Mouse (Mus musculus) central nervous system, embryonic 14 days (tissue): ENCODE measurements around the gene Pts. TPM values are rescaled to one million over a fixed set of nuclear protein-coding genes. Genes with fewer than 3 reads are reported as not detected.

Experiments used
- polyA plus RNA-seq: library from polyadenylated mRNA; depleted of rRNA; stranded (reverse); fragments of >200 nt; gene quantifications from 2 replicates; pipeline ENCODE4 v1.2.3, GENCODE M21; 2012; rRNA removed

Pts gene
- polyA plus RNA-seq = 82.2 and 86.4 TPM in 2 replicates

DNA sequence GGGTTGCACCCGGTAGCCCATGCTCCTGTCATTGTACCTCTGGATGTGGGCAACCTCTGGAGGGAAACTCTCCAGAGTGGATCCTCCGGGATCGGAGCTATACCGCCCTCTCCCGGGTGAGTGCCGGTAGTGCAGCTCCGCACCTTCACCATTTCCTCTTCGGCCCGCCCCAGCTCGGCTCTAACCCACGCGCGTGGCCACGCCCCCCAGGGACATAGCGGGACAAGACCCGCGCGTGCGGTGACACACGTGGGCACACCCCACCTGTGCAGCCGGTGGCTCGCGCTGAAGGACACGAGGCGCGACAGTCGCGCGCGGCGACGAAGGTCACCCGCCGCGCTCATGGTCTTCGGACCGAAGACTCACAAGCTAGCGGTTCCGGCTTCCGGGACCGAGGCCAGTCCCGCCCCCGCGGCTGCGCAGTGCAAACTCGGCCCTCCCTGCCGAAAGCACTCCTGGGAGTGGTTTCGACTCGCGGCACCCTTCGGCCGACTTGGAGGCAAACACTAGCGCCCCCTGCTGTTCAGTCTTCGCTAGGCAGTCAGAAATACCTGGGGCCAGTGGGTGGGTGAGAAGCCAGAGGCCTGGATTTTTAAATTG, at the start of gene Pts:
Gene Pts (minus strand): TSS at position 432 of the 600 bp plus-strand sequence.

DNA sequence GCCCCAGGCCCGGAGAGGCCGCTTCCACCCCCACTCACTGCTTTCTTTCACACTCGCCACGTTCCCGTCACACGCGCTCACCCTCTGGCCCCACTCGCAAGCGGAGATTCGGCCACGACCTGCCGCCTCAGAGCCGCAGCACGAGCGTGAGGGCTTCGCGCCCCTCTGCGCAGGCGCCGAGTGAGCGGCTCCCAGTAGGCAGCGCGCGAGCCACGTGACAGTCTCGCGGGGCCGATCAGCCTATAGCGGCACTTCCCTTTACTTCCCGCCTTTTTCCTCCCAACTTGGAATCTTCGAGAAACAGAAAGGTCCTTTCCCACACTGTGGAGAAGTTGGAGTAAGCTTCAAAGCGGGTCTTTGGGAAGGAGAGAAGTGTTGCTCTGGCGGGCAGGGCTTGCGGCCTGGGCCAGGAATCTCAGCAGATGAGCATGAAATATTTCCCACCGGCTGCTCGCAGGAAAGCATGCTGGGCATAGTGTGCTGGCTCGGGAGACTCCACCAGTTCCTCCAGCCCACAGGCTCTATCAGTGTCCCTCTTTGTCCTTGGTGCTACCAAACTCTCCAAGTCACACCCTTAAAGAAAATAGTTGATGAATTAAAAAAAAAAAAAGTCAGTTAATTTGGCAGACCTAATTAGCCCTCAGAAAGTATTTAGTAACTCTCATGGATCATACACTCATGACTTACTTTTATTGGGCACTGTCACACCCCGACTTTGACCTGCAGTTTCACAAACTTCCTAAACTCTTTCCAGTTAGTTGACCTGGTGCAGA, 32.8 kb upstream of the Pts start, which contains the start of gene Tex12:
Gene Tex12 (minus strand): TSS at position 181 of the 773 bp plus-strand sequence.

DNA sequence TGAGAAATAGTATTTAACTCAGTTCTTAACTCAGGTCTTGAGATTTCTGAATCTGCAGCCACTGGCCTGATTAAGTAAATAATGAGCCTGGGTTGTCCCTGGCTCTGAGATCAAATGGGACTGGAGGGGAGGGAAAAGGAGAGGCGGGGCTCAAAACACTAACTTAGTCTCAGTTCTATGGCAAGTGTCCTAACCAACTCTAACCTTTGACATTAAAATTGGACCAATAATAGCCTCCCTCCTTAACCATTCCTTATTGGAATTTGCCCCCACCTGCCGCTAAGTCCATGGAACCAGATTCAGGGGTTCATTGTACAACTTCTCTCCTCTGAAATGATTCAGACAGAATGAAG, 26.5 kb upstream of the Pts start, which contains the start of gene Bco2:
Gene Bco2 (minus strand): TSS at position 88 of the 353 bp plus-strand sequence.

DNA sequence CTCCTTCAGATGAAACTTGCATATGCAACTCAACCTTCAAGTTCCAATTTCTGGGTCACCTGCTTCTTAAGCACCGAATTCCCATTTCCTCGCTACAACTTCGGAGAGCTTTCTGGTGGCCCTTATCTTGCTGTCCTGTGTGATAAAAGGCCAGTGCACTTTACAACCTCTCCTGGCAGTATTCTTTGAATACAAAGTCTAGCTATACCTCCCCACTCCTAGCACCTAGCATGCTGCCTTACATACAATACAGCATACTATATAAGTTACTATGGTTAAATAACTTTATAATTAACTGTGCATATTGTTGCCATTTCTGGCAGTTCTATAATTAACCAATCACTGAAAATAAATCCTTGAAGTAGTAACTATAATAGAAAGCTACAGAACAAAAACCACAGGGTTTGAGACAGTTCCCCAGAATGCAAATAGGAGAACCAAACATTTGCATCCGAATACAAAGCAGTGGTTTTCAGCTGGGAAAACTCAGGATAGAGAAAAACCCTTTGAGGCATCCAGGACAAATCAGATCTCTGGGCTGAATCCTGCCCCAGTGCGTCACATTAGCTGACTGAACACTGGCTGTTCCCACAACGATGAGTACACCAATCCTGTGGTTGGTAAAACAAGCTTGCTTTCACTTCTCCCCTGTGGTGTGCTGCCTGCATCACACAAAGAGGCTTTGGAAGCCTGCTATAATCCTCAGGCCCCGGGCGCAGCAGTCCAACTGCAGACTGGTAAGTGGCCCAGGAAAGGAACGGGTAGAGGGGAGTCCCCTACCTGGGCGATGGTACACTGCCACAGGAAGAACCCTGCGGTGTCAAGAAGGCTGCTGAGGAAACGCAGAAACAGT, 25.9 kb upstream of the Pts start, which contains the start of gene Il18:
Gene Il18 (plus strand): TSS at position 587 of the 853 bp plus-strand sequence.

DNA sequence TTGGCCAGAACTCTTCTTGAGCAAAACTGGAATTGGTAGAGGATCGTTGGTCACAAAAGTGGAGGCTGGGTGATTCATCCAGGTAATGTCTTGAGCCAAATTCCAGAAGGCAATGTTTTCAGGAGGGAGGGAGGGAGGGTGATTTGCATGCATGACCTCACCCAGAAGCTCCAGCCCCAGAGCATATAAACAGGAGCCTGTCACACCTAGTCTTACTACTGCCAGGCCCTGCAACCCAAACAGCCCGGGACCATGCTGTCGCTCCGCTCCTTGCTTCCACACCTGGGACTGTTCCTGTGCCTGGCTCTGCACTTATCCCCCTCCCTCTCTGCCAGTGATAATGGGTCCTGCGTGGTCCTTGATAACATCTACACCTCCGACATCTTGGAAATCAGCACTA, 34.2 kb downstream of the Pts start, which contains the start of gene Plet1:
Gene Plet1 (plus strand): TSS at position 215 of the 400 bp plus-strand sequence.

Other genes starting within 250 kb of the Pts start
- gene Rpl10-ps3, start 183.8 kb downstream of the Pts start, polyA plus RNA-seq = 47.5 and 64.9 TPM in 2 replicates
- gene Plet1, start 34.2 kb downstream of the Pts start, polyA plus RNA-seq = 0.21 and 0.91 TPM in 2 replicates
- 14.3 and 17.1 TPM in 2 replicates for gene Il18, start 26.1 kb upstream of the Pts start, polyA plus RNA-seq
- 0.35 and 0.48 TPM in 2 replicates for gene Bco2, start 26.5 kb upstream of the Pts start, polyA plus RNA-seq
- gene Tex12, start 32.6 kb upstream of the Pts start, polyA plus RNA-seq = not detected in 2 replicates
- gene Sdhd, start 75.1 kb upstream of the Pts start, polyA plus RNA-seq = 145 and 152 TPM in 2 replicates
- 368 and 467 TPM in 2 replicates for gene Timm8b, start 75.2 kb upstream of the Pts start, polyA plus RNA-seq
- gene Pih1d2, start 88.6 kb upstream of the Pts start, polyA plus RNA-seq = 3.9 and 4.9 TPM in 2 replicates
- gene Nkapd1, start 88.7 kb upstream of the Pts start, polyA plus RNA-seq = 22.2 and 22.6 TPM in 2 replicates
- 30.6 and 34.2 TPM in 2 replicates for gene Dlat, start 131.1 kb upstream of the Pts start, polyA plus RNA-seq
- gene Dixdc1, start 210.8 kb upstream of the Pts start, polyA plus RNA-seq = 31.3 and 33.4 TPM in 2 replicates
- 1.4 and 2.1 TPM in 2 replicates for gene 2310030G06Rik, start 217.8 kb upstream of the Pts start, polyA plus RNA-seq
- gene Cryab, start 222.6 kb upstream of the Pts start, polyA plus RNA-seq = 4.3 and 17.1 TPM in 2 replicates
- 0.95 and 9.7 TPM in 2 replicates for gene Hspb2, start 223.6 kb upstream of the Pts start, polyA plus RNA-seq
- 6.8 and 7.7 TPM in 2 replicates for gene Fdxacb1, start 239.5 kb upstream of the Pts start, polyA plus RNA-seq
- gene Alg9, start 246.3 kb upstream of the Pts start, polyA plus RNA-seq = 38.1 and 40.1 TPM in 2 replicates
- 43.7 and 47.8 TPM in 2 replicates for gene 1110032A03Rik, start 246.8 kb upstream of the Pts start, polyA plus RNA-seq